ENCODE assay signal across 8 mouse cellular contexts in the genomic region with DNA sequence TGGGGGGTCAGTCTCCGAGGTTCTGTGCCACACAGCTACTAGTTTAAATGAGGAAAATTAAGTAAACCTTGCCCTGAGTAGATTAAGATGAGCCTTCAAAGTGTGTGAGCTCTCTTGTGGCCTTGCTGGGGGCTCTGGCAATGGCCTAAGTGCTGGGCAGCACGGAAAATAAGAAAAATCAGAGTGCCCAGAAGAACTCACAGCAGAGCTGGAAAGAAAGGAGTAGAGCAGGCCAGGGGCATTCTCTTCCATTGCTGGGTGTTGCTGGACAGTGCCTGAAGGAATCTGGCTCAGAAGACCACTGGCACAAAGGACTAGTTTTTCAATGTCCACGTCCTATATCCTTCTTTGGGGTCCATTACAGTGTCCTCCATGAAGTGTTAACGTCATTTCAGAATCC. TPM values are rescaled to one million over a fixed set of nuclear protein-coding genes. Genes with fewer than 3 reads are reported as not detected.
DNase-seq lines count a peak whose midpoint lies in the region; ATAC-seq and TF ChIP-seq lines count a peak whose summit lies in the region.

No protein-coding gene starts in this region.

- peak overlapping the region; percentile 48 for H3K4me3 ChIP-seq in heart, embryonic 13.5 days
- H3K4me3 ChIP-seq in ES-E14 (ENCODE audit: insufficient read depth in 1 of 2, low read depth in 1 of 2, low read length in 2 of 2, poor library complexity in 1 of 2, severe bottlenecking in 1 of 2): peak overlapping the region; percentile 51 to 68
- peak overlapping the region; percentile 53 for H3K4me3 ChIP-seq in hindbrain, embryonic 10.5 days
- H3K4me3 ChIP-seq in liver, postnatal 0 days (ENCODE audit: low read depth, low read length): peak overlapping the region; percentile 31

- TF ChIP-seq EP300 in liver, postnatal 0 days (IDR thresholded peaks at IDR 0.05; ENCODE audit: low read depth): no peak

- no peak for ATAC-seq in heart, embryonic 13.5 days (ENCODE audit: extremely low read depth, insufficient number of reproducible peaks, low FRiP score, low TSS enrichment)
- peak; percentile 14; the same call in 1 of the 2 replicates for ATAC-seq in liver, postnatal 0 days

- peak overlapping the region; percentile 76 for H3K4me2 ChIP-seq in heart, embryonic 13.5 days
- H3K4me2 ChIP-seq in liver, postnatal 0 days (ENCODE audit: low read depth, low read length): peak overlapping the region; percentile 59

- peak overlapping the region; percentile 93 for H3K27ac ChIP-seq in heart, embryonic 13.5 days (replicated peaks)
- H3K27ac ChIP-seq in ES-E14 (ENCODE audit: insufficient read depth, low read depth, low read length, poor library complexity, severe bottlenecking): no peak overlapping the region
- peak overlapping the region; percentile 91 for H3K27ac ChIP-seq in hindbrain, embryonic 10.5 days
- no peak overlapping the region for H3K27ac ChIP-seq in liver, postnatal 0 days (ENCODE audit: low read depth)

- no peak for TF ChIP-seq CTCF in liver, postnatal 0 days (IDR thresholded peaks at IDR 0.05; ENCODE audit: low read depth)

- in situ Hi-C loops in ES-E14 (cut with MboI; ENCODE audit: low sequenced_read_pairs in 2 of 2, unreplicated experiment in 2 of 2): no loop called here

- H3K27me3 ChIP-seq in heart, embryonic 13.5 days (replicated peaks): no peaks in the 10 kb centered on the region
- H3K27me3 ChIP-seq in hindbrain, embryonic 10.5 days (ENCODE audit: insufficient read depth, poor library complexity, severe bottlenecking): 0 out of 2 replicates have a peak, but pooled peaks cover 5% of the 10 kb centered on the region
- H3K27me3 ChIP-seq in liver, postnatal 0 days (ENCODE audit: insufficient read depth, low read length): 0 out of 2 replicates have a peak, but pooled peaks cover 8% of the 10 kb centered on the region

- H3K9me3 ChIP-seq in heart, embryonic 13.5 days: no peaks in the 10 kb centered on the region
- H3K9me3 ChIP-seq in ES-E14 (ENCODE audit: control insufficient read depth, insufficient read depth, low read depth, low read length): no peaks in the 10 kb centered on the region
- no peaks in the 10 kb centered on the region for H3K9me3 ChIP-seq in hindbrain, embryonic 10.5 days
- H3K9me3 ChIP-seq in liver, postnatal 0 days (ENCODE audit: low read length): no peaks in the 10 kb centered on the region

- H3K4me1 ChIP-seq in heart, embryonic 13.5 days: peaks cover 22% of the 10 kb centered on the region
- H3K4me1 ChIP-seq in ES-E14 (ENCODE audit: control insufficient read depth in 2 of 2, insufficient read depth in 2 of 2, low read length in 2 of 2, poor library complexity in 1 of 2): peaks cover 0 to 2% of the 10 kb centered on the region in 2 experiments; a peak in 2 of 4 replicates
- H3K4me1 ChIP-seq in hindbrain, embryonic 10.5 days (replicated peaks): peaks cover 33% of the 10 kb centered on the region
- peaks cover 3% of the 10 kb centered on the region; the same call in 1 of the 2 replicates for H3K4me1 ChIP-seq in liver, postnatal 0 days (ENCODE audit: insufficient read depth)

- H3K36me3 ChIP-seq in heart, embryonic 13.5 days: no peaks in the 10 kb centered on the region
- H3K36me3 ChIP-seq in ES-E14 (ENCODE audit: control insufficient read depth, insufficient read depth, low read length, poor library complexity, severe bottlenecking): no peaks in the 10 kb centered on the region
- no peaks in the 10 kb centered on the region for H3K36me3 ChIP-seq in hindbrain, embryonic 10.5 days
- no peaks in the 10 kb centered on the region for H3K36me3 ChIP-seq in liver, postnatal 0 days (replicated peaks; ENCODE audit: insufficient read depth, low read length)

- H3K9ac ChIP-seq in heart, embryonic 13.5 days: peak overlapping the region; percentile 82
- peak overlapping the region; percentile 71 for H3K9ac ChIP-seq in ES-E14 (ENCODE audit: insufficient read depth, low read depth, low read length, poor library complexity, severe bottlenecking)
- no peak overlapping the region for H3K9ac ChIP-seq in liver, postnatal 0 days (replicated peaks)

- WGBS in heart, embryonic 13.5 days: 15% methylated on average over 4 of the region's 4 CpGs
- 13% methylated on average over 4 of the region's 4 CpGs for WGBS in hindbrain, embryonic 10.5 days
- WGBS in liver, postnatal 0 days (ENCODE audit: insufficient replicate concordance): 27% methylated on average over 4 of the region's 4 CpGs

- no peak for DNase-seq in heart, adult 8-10 months (ENCODE audit: low spot score)
- no peak for DNase-seq in ES-E14 (ENCODE audit: low read depth, low spot score)
- DNase-seq in hindbrain, embryonic 10.5 days (ENCODE audit: low spot score): no peak
- no peak for DNase-seq in liver, postnatal 0 days
- no peak for DNase-seq in layer of hippocampus, adult 9-11 months
- DNase-seq in gastrocnemius, postnatal 10 days: no peak
- DNase-seq in right cerebral cortex, postnatal 4 days: no peak

TF ChIP-seq in ES-E14, 5 proteins besides CTCF, POLR2A, EP300 and RAD21:
- TF ChIP-seq ZC3H11A (IDR thresholded peaks at IDR 0.05; ENCODE audit: borderline replicate concordance, low read depth, low read length) (no peak), CHD2 (IDR thresholded peaks at IDR 0.05; ENCODE audit: low read depth, low read length) (no peak), MAFK (IDR thresholded peaks at IDR 0.05; ENCODE audit: insufficient read depth, low read depth, low read length) (no peak), HCFC1 (IDR thresholded peaks at IDR 0.05; ENCODE audit: borderline replicate concordance, insufficient read depth, low read length) (no peak), ZNF384 (IDR thresholded peaks at IDR 0.05; ENCODE audit: low read depth, low read length) (no peak)

RNA-seq across cellular contexts. Expression of gene Id4, which starts 32.9 kb away (rescaled TPM):
- 2.5 and 2.6 TPM in 2 replicates for polyA plus RNA-seq in heart, embryonic 13.5 days (2015; fragmentation: Nextera tagmentation; extraction: Ambion mirVana)
- 1 to 10 TPM in 2 of 4 experiments, under 1 TPM in 2; 0.65 to 1.2 (median 1.0) TPM for total RNA-seq in heart, adult 8-10 months (2022)
- 0.76 and 0.79 TPM in 2 replicates for total RNA-seq in ES-E14 (2012; rRNA removed)
- polyA plus RNA-seq in hindbrain, embryonic 10.5 days (2016; fragmentation: Nextera tagmentation; extraction: Ambion mirVana): 29.7 and 47.3 TPM in 2 replicates
- polyA plus RNA-seq in liver, postnatal 0 days (2015; fragmentation: Nextera tagmentation; extraction: Ambion mirVana): 0.47 and 0.71 TPM in 2 replicates
- total RNA-seq in gastrocnemius, postnatal 10 days (2021): 1 to 10 TPM; 2.7 to 3.5 TPM

Comparison
In these comparisons a context has a peak if more than half of its experiments do, and no peak if none do; other contexts are left out.
1. H3K27ac ChIP-seq: peak in heart, embryonic 13.5 days (single experiment) and hindbrain, embryonic 10.5 days (single experiment); none in ES-E14 (single experiment) and liver, postnatal 0 days (single experiment).
2. Peak in every context shown above with its lines, with median percentiles within 50 percentile points of each other: H3K4me3 ChIP-seq.